Mouse (Mus musculus) bone marrow macrophage, adult 2 months (primary cell): ENCODE data around the gene Unkl.

ENCODE experiments used
- CTCF ChIP-seq: IDR thresholded peaks from 2 replicates; pipeline ENCODE4 v1.5.1; 2012; ENCODE audit warnings: low read depth, mild to moderate bottlenecking, low read length, moderate library complexity
- POLR2A ChIP-seq: IDR thresholded peaks from 2 replicates; pipeline ENCODE4 v1.6.1; 2012; ENCODE audit warnings: mild to moderate bottlenecking, low read depth, low read length, borderline replicate concordance

- no peak for TF ChIP-seq CTCF
- TF ChIP-seq POLR2A = no peak
Observed at GRCm38 (mm10) chr17:25224586-25225222, 36.5 kb downstream of the Unkl start.
